Mouse (Mus musculus): ENCODE measurements around the gene Akap7.
"Not testable (repeated sequence)": the region's sequence is repeated elsewhere in the genome, so short reads cannot be mapped to it uniquely, and the experiment has no call there.

Gene Akap7

DNA sequence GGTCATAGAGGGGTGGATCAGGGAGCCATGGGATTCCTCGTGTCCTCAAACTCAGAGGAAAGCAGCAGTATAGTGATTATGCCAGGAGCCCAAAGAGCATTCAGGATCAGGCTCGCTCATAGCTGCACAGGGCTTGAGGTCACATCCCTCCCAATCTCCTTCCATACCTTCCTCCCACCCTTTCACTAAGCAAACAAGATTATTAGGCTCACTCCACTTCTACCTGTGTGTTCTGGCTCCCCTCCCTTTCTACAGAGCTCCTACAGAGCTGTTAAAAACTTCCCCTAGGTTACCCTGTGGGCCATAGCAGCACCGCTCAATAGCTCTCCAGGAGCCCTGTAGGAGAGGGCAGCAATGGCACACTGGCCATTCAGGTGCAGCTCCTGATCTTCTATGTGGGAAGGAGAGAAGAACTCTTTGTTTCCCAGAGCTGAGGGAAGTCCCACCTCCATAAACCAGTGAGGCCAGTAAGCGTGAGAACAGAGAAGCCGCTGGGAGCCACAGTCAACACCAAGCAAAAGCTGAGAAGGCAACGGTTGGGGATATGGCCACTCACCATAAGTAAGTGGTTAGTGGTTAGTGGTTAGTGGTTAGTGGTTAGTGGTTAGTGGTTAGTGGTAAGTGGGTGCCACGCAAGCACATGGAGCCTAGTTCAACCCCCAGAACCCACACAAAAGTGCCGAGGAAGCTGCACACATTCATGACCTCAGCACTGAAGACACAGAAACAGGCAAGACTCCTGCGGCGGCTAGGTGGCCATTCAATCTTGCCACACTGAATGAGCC is 122.7 kb downstream of the Akap7 start:
- no peak for DNase-seq

GRCm38 (mm10) chr10:25183271-25183670 is 124.4 kb downstream of the Akap7 start:
- no peak for DNase-seq

DNA sequence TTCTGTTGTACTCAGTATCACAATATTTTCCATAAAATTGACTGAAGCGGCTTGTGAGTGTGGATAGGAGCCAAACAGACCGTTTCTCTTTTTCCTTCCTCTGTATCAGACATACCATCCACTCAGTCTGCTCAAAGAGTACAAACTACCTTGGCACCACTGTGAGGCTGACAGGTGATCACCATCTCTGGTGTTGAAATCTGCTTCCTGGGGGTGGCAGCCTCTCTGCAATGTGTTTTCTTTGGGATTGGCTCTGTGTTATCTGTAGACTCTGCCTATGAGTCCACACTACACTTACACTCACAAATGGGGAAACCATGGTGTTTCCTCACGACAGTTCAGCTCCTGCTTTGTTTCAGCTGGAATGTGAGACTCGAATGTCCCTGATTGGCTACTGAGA is 128.6 kb downstream of the Akap7 start:
- DNase-seq, result no peak

DNA sequence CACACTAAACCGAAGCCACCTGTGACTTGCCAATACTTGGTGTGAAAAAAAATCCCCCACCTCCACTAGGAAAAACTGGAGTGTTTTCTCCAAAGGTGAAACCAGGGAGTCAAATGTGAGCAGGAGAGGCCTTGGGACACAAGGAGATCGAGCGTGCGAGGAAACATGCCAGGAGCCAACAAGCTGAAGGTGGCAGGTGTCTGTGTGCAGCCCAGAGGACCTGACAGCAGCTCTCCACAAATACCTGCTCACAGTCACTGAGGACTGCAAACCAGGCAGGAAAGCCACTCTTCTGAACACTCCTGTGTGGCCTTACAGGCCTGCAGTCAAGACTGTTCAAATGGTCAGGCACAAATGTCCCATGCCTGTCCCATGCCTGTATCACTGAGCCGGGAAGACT is 130.4 kb downstream of the Akap7 start:
- no peak for DNase-seq

DNA sequence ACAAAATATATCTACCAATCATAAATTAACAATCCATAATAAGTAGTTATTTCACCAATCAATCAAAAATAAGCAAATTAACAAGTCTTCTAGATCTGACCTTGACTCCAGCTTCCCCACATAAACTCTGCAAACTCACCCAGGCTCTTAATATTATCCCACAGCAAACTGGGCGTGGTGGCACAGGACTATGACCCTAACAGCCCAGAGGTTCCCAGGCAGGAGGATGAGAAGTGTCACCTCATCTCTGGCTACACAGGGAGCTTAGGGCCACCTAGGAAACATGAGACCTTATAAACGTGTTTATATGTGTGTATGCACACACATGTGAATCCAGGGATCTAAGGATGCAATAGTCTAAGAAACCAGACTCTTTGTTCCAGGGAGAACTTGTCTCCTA is 132.8 kb downstream of the Akap7 start:
- no peak for DNase-seq

GRCm38 (mm10) chr10:25167365-25168194 is 140.1 kb downstream of the Akap7 start:
- peak; percentile 24 for DNase-seq

DNA sequence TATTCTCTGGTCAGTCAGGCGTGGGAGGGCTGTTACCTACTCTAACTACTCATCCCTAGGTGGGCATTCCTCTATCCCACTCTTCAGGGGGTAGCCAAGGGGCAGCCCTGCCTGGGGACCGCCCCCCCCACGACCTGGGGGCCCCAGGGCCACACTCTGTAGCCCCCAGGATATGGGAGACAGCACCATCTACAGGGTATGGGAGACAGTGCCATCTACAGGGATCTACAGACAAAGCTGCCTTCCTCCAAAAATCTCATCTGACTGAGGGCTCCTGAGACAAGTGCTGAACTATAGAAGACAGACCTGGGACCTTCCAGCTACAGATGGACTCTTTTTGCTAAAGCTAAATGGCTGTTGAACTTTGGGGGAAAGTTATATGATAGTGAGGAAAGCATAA is 144.2 kb downstream of the Akap7 start:
- DNase-seq, result not testable (repeated sequence)

DNA sequence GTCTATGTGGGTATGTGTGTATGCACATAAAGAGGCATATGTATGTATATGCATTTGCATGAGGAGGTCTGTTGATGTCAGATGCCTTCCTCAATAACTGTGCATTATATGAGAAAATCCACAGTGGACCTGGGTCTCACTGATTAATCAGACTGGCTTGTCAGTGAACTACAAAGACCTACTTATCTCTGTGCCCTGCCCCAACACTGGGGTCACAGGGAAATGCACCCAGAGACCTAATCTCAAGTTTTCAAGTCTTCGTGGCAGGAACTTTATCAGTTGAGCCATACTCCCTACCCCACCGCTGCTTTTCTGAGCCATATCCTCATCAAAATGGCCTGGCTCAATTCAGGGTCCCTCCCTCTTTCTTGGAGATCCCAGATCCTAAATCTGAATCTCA is 146.0 kb downstream of the Akap7 start:
- no peak for DNase-seq

GRCm38 (mm10) chr10:25158651-25159050 is 149.0 kb downstream of the Akap7 start:
- DNase-seq, result no peak

DNA sequence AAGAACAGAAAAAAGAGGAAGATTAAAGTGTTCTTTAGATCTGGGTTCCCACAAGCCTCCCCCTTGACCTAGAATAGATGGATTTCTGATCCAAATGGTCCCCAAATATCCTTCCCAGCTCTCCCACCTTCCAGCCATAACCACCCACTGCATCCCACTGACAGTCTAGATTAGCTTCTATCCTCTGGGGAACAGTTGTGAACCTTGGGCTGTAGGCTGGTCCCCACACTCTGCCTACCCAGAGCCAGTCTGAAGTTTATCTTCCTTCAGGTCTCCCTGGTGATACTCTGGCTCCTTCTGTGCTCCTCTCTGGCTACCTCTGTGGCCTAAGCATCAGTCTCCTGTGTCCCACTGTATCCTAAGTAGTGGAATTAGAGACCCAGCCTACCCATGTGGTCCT is 150.3 kb downstream of the Akap7 start:
- no peak for DNase-seq

GRCm38 (mm10) chr10:25154225-25154624 is 153.4 kb downstream of the Akap7 start:
- no peak for DNase-seq

DNA sequence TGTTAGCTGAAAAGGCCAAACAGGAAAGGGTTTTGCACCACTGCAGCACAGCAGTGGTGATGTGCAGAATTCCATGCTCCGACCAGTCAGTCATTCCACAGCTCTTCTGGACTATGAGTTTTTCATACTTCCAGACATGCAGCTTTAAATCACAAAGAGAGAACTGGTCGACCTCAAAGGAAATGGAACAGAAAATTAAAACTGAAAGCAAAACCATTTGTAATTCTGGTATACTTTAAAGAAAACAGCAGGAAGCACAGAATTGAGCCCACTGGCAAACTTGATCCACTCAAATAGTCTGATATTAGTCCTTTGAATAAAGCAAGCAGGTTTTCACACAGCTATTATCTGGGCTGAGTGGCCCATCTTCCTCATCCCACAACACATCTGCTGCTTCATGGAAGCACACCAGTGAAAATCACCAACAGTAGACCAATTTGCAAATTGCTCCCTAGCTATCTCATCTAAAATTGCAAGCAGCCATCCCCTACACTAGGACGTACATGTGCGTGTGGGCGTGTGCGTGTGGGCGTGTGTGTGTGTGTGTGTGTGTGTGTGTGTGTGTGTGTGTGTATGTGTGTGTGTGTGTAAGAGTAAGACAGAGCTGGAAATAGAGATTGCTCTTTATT is 156.4 kb downstream of the Akap7 start:
- DNase-seq, result no peak

GRCm38 (mm10) chr10:25145851-25146250 is 161.8 kb downstream of the Akap7 start:
- no peak for DNase-seq

DNA sequence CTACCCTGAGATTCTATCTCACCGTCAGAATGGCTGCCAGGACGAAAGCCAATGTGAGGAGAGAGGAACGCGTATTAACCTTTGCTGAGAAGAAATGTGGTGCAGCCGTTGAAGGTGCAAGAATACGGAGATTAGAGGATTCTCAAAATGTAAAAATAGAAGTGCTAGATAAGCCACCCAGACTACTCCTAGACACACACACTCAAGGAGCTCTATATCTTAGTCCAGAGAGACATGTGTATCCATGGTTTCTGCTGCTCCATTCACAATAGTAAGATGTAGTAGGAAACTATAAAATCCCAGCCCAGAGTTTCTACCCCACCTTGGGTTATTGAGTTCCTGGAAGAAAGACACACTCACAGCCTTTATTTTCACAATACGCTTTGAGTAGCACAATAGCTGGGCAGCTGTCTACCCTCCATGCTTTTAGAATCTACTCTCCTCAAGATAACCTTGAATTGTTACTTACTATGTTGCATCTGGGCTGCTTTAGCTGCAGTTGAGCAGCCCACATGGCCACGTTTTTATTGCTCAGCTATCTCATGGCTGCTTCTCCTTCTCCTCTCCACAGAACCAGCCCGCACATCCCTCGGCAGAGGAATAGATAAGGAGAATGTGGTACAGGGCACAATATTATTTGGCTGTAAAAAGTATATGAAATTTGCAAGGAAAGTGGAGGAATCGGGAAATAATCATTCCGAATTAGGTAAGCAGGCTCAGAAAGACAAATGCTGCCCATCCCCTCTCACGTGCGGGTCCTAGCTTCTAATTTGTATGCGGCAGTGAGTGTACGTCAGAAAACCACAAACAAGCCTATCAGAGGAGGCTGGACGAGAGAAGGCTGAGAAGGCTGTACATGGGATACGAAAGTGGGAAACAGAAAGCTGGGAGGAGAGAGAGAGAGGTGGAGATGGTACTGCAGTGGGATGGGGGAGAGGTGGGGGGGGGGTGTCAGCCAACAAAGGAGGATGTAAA is 162.6 kb downstream of the Akap7 start:
- DNase-seq, result no peak

DNA sequence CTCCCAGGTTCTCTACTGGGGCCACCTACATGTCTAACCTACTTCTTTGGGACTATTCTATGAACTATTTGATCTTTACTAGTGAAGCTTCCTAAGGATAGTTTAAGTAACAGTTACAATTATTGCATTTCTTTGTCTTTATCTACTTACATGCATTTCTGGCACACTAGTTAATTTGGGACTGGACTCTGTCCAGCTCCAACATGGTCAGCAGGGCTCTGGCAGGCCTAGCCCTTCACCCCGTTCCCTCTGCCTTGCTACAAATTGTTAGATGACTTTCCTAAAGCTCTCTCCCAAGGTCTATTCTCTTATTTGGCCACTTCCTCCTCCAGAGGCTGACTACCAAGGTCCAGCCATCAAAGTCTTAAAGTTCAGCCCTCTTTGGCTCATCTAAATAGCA is 165.9 kb downstream of the Akap7 start:
- no peak for DNase-seq

DNA sequence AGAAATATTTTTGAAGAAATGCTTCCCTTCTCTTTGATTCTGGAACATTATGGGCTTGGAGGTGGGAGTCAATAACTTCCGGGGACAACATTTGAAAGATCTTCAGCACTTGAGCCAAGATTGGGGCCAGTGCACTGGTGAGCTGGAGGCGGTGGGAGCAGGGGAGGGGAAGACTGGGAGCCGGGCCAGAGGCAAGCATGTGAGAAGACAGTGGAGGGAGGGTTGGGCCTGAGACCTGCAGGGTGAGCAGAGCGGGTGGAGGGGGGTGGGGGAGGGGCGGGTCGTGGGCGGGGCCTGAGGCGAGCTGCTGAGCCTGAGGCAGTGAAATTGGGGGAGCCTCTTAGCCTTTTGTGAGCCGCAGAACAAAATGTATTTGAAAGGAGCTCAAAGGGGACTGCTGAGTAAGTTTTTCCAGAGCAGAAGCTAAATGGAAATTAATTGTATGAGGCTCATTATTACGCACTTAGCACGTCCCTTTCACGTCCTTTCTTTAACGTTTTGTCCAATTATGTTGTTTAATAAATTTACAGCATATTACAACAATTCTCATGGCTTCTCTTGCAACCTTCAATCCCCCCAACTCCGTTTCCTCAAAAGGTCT is 167.4 kb downstream of the Akap7 start:
- peak; percentile 82 for DNase-seq

- no peak for DNase-seq
These were observed 174.1 kb downstream of the Akap7 start for GRCm38 (mm10) chr10:25133581-25133980.

DNA sequence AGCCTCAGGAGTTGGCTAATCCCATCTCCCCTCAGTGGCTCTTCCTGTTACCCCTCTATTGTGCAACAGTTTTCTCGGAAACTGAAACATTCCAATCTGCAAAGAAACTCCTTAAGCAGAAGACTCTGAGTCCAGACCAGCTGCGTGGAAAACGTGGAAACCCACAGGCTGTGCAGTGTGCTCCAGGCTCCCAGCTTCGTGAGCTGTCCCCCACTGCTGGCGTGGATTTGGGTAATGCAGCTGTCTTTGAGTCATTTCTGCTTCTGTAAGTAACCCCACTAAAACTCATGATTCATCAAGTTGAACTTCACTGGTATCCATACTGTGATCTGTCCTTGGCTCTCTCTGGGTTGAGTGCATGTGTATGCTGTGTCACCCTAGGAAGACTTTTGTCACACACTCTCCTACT is 179.2 kb downstream of the Akap7 start:
- peak; percentile 65 for DNase-seq

DNA sequence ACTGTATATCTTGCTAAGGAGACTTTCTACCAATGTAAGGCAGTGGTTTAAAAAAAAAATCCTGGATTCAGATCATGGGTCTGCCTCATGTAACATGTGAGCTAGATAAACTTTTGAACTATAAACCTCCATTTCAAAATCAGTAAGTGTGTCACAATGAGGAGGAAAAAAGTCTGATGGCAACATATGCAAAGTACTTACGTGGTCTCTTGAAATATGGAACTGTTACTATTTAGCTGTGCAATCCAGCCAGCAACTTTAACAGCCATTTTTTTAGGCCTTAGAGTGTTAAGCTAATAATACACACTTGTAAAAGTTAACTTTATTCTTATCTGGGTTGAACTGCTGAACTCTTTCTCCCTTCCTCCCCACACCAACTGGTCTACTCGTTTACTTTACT is 181.6 kb downstream of the Akap7 start:
- DNase-seq, result no peak

GRCm38 (mm10) chr10:25120871-25121554 is 186.7 kb downstream of the Akap7 start:
- DNase-seq, result no peak

All from lung, postnatal 10 days (tissue).